Mouse (Mus musculus) stomach, postnatal 0 days (tissue): ENCODE measurements around the gene Padi2.

Experiments
- CTCF ChIP-seq: IDR thresholded peaks from 2 replicates; pipeline ENCODE4 v1.5.1; 2016; ENCODE audit warnings: antibody characterized with exemption, low read depth, mild to moderate bottlenecking, moderate library complexity
- EP300 ChIP-seq: optimal IDR thresholded peaks from 2 replicates; pipeline ENCODE3; 2016; ENCODE audit warnings: antibody characterized with exemption

GRCm38 (mm10) chr4:140962950-140963349, 56.8 kb downstream of the Padi2 start:
- no peak for TF ChIP-seq CTCF
- TF ChIP-seq EP300 = no peak
